Mouse (Mus musculus): ENCODE data around the gene Zfp976. TPM values are rescaled to one million over a fixed set of nuclear protein-coding genes. Genes with fewer than 3 reads are reported as not detected.

Zfp976 gene
- polyA plus RNA-seq, 1 experiment from 2014 or later = 3.0 TPM

Small RNAs within 50 kb of the gene (microRNA-seq; reads per million reads assigned to microRNA genes)
- gene Gm24938 = not detected

Other genes starting within 250 kb of the Zfp976 start
- gene 4933421I07Rik, start 194.5 kb downstream of the Zfp976 start, polyA plus RNA-seq (2016; fragmentation: Nextera tagmentation; extraction: Ambion mirVana) = not detected in 2 replicates
- gene Zfp141, start 136.8 kb downstream of the Zfp976 start, polyA plus RNA-seq (2016; fragmentation: Nextera tagmentation; extraction: Ambion mirVana) = 12.2 and 12.8 TPM in 2 replicates
- not detected in 2 replicates for gene Gm21028, start 64.0 kb downstream of the Zfp976 start, polyA plus RNA-seq (2016; fragmentation: Nextera tagmentation; extraction: Ambion mirVana)
- gene Zfp977, start 50.0 kb downstream of the Zfp976 start, polyA plus RNA-seq (2016; fragmentation: Nextera tagmentation; extraction: Ambion mirVana) = 0.96 and 1.4 TPM in 2 replicates
- gene Zfp975, start 50.2 kb upstream of the Zfp976 start, polyA plus RNA-seq (2016; fragmentation: Nextera tagmentation; extraction: Ambion mirVana) = 5.8 and 6.0 TPM in 2 replicates
- gene Gm17067, start 84.4 kb upstream of the Zfp976 start, polyA plus RNA-seq (2016; fragmentation: Nextera tagmentation; extraction: Ambion mirVana) = not detected in 2 replicates
- gene Vmn2r62, start 150.9 kb upstream of the Zfp976 start, polyA plus RNA-seq (2016; fragmentation: Nextera tagmentation; extraction: Ambion mirVana) = not detected in 2 replicates
- gene Gm2381, start 224.6 kb upstream of the Zfp976 start, polyA plus RNA-seq (2016; fragmentation: Nextera tagmentation; extraction: Ambion mirVana) = not detected in 2 replicates